Mouse (Mus musculus): ENCODE data around the gene Gng10. TPM values are rescaled to one million over a fixed set of nuclear protein-coding genes. Genes with fewer than 3 reads are reported as not detected.

Gng10 gene
- polyA plus RNA-seq (2012) = 25.9 and 33.7 TPM in 2 replicates

GRCm38 (mm10) chr4:59034918-59035785 is at the start of gene Gng10:
Gene Gng10, plus strand, starts transcription at chr4:59035088.

DNA sequence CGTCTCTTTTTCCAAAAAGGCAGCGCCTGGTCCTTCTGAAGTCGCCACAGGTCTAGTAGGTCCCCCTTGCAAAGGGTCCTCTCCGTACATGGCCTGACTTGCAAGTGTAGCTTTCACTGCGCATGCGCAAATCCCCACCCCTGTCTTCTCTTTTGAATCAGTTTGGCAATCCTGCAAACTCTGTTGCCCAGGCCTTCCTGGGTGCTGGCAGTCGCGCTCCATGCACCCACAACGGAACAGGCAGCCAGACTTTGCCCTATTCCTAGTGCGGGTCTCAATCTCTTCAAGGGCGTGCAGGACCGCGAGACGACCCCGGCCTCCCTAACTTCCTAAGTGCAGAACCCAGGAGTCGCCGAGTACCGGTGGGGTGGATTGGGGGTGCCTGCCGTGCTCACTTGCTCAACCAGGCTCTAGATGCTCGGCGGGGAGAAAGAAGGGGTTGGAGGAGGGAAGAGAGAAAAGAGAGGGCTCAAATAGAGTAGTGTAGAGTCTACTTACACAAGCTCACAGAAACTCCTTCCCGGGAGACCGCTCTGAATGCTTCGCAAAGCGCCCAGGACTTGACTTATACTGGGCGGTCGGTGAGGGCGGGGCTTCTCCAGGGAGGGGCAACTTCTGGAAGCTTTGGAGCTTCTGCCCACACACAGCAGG is 48.2 kb upstream of the Gng10 start, which contains the start of gene Ptgr1:
Ptgr1 (minus strand) TSS at position 580 of the 651 bp plus-strand sequence.

DNA sequence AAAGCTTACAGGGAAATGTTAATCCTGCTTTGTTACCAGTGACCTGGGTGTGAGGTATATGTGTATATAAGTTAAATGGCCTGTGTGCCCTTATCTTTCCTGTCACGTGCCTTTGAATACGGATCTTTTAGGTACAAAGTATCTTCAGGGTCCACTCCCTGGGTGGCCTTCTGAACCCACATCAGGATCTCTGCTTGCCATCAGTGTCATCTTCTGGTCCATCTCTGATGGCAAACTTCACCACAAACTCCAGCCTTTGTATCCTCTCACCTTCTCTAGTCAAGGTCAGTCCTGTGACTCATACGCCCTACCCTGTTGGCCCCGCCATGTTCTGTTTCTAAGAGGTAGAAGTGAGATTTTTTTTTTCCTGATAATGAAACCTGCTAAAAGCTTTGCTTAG is 40.1 kb upstream of the Gng10 start, which contains the start of gene Dnajc25:
Dnajc25 (plus strand) TSS at position 301 of the 400 bp plus-strand sequence.

GRCm38 (mm10) chr4:59002948-59003805 is 31.7 kb upstream of the Gng10 start, which contains the start of gene Gm20503:
Gene Gm20503, plus strand, starts transcription at chr4:59003210.

Other genes with a start within 250 kb of the Gng10 start
- not detected in 2 replicates for gene Olfr267, start 247.4 kb upstream of the Gng10 start, polyA plus RNA-seq (2012)
- gene Ecpas, start 122.3 kb upstream of the Gng10 start, polyA plus RNA-seq (2012) = 18.6 and 18.9 TPM in 2 replicates
- not detected in 2 replicates for gene Zkscan16, start 91.5 kb upstream of the Gng10 start, polyA plus RNA-seq (2012)
- 1.9 and 3.7 TPM in 2 replicates for gene Ptgr1, start 48.0 kb upstream of the Gng10 start, polyA plus RNA-seq (2012)
- 7.1 and 8.0 TPM in 2 replicates for gene Dnajc25, start 40.0 kb upstream of the Gng10 start, polyA plus RNA-seq (2012)
- not detected in 2 replicates for gene Gm20503, start 31.9 kb upstream of the Gng10 start, polyA plus RNA-seq (2012)
- not detected in 2 replicates for gene AI481877, start 103.9 kb downstream of the Gng10 start, polyA plus RNA-seq (2012)
- 29.5 and 34.8 TPM in 2 replicates for gene Ugcg, start 154.2 kb downstream of the Gng10 start, polyA plus RNA-seq (2012)

All from megakaryocyte-erythroid progenitor cell, adult 5 weeks (primary cell).